Mouse (Mus musculus) forelimb bud, embryonic 11.5 days (tissue): ENCODE data around the gene Dync1i1.
"Not testable (repeated sequence)": the region's sequence is repeated elsewhere in the genome, so short reads cannot be mapped to it uniquely, and the experiment has no call there.

Source experiments
- DNase-seq: peaks from one replicate; pipeline ENCODE4 v3.0.0-alpha.2; 2012; ENCODE audit warnings: low read depth, low spot score

Dync1i1 gene

DNA sequence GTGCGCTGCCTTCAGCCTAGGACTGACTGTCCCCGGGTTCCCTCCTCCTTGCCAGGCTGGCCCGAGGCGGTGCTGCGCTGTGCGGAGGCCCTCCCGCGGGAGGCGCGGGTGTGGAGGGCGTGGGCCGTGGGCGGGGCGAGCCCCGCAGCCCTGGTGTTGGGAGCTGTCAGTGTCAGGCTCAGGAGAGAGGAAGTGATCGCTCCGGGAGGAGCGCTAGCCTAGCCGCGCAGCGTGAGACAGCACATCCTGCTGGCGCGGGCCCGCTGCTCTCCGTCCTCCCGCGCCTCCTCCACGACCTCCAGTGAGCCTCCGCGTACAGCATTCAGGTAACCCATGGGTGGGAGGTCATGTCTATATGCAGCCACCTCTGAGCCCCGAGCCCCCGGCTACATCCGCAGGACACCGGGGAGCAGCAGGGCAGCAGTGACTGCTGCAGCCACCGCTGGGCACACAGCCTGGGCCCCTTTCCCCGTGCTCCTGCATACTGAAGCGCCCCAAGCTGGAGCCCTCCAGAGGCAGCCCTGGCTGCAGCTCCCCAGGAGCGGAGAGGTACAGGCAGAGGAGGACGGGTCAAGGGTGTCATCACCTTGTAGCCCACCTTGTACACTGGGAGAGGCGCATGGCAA, at the start of gene Dync1i1:
Dync1i1 (plus strand) TSS at position 29 of the 626 bp plus-strand sequence.
- DNase-seq: peak; percentile 28

DNA sequence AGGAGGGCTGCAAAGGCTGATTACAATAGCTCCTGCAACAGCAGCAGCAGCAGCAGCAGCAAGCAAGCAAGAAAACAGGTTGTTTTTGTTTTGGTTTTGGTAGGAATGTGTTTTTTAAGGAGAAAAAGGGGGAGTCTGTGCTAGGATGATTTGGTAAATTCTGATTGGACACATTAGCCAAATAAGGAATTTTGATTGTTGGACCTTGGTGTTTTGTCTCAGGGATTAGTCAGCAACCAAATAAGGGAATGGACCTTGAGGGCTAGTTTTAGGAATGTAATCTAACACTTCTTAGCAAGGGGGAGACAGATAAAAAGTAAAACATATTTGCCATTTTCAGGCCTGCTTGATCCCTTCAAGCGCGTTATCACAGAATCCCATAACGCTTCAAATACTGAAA, 45.7 kb upstream of the Dync1i1 start:
- no peak for DNase-seq

DNA sequence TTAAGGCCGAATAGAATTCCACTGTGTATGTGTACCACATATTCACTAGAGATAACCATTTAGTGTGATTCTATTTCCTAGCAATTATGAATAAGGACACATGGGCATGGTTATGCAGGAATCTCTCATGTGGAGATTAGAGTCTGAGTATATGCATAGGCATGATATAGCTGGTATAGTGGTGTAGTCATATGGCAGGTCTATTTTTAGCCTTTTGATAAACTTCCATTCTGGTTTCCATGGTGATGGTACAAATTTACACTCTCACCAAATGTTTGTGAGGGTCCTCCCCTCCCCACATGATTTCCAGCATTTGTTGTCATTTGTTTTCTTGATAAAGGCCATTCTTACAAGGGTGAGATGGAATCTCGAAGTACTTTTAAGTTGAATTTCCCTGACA, 23.6 kb upstream of the Dync1i1 start:
- no peak for DNase-seq

DNA sequence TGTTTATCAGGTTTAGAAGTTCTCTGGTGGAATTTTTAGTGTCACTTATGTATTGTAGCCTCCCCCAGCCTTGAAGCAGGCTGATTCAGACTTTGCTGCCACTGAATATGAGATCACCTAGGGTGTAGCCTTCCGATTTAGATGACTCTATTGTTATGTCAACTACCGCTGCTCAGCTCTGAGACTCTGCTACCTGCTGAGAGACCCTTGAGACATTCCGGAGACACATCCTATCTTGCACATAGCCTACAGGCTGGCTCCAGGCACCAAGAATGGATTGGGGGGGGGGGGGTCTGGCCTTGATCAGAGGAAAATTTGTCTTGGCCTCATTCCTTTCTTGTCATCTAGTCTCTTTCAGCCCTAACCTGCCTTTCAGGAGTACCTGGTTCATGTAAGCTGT, 17.5 kb upstream of the Dync1i1 start:
- not testable (repeated sequence) for DNase-seq

DNA sequence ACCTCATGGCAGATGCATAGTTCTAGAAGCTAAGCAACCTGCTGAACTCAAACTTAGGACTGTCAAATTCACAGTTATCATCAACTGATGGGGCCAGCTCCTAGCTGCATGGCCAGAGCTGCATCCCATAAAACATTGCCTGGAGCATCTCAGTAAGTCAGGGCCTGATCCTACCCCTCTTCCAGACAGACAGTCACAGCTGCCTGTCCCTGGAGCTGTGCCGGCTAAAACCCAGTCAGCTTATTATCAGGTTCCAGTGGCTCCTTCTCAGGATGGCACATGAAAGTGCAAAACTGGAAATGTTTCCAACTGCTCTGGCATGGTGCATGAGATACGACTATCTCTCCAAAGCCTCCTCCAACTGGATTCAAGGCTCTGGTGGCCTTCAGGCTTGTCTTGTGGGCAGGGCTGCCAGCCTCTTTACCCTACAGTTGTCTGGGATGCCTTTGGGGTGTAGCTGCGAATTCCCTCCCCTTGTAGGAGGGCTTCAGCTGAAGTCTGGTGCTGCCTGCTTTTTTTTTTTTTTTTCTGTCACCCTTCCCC, 15.3 kb upstream of the Dync1i1 start:
- DNase-seq: no peak

DNA sequence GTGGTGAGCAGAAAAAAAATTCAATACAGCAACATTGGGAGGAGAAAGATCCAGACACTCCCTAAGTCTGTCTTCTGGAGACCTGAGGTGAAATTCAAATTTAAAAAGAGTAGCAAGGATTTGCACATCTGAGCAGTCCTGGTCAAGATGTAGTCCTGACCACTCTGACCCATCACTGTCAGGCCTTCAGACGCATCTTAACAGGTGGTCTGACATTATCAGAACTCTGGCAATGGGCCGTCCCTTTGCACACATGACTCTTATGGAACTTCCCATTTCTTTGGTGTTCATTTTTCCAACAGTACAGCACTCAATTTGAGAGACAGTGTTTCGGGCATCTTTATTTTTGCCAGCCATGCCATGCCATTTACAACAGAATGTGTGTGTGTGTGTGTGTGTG, 12.8 kb upstream of the Dync1i1 start:
- DNase-seq: no peak

DNA sequence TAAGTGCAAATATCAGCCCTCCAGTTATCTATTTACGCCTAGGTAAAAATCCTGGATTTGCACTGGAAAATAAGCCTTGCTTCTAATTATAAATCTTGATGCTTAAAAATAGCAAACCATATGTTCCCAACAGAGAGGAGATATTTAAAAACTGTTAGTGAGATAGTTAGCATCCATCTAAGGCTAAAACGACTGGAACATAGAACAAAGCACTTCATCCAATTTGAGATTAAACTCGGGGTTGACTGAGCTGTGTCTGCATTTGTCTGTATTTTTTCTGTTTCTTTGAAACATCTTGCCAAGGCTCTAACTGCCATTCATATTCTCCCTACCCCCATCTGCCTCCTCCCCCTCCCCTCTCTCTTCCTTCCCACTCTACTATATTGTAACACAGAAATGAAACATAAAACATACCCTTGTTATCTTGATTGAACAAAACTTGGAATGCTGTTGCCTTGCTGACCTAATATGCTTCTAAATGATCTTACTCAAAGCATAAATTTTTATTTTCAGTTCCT, 10.3 kb upstream of the Dync1i1 start:
- DNase-seq: no peak

DNA sequence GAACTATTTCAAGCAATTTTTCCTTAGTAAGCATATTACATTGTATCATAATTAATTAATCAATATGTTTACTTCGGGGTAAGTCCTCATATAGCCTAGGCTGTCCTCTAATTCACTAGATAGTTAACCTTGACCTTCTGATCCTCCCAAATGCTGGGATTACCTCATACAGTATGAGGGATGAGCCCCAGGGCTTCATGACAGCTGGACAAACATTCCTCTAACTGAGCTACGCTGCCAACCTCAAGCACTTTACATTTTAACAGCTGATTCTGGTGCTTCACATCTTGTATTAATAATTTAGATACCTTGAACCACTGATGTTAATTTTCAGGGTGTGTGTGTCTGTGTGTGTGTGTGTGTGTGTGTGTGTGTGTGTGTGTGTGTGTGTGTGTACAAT, 6.5 kb upstream of the Dync1i1 start:
- DNase-seq: no peak

DNA sequence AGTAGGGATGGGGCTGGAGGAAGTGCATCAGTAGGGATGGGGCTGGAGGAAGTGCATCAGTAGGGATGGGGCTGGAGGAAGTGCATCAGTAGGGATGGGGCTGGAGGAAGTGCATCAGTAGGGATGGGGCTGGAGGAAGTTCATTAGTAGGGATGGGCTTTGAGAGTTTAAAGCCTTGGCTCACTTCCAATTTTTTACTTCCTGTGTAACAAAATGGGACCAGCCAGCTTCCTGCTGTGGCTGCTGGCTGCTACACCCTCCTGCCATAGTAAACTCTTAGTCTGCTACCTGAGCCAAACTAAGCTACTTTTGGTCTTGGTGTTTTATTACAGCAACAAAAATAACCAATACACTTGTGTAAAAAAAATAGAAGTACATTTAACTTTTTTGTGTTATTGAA, 4.7 kb upstream of the Dync1i1 start:
- DNase-seq: not testable (repeated sequence)

DNA sequence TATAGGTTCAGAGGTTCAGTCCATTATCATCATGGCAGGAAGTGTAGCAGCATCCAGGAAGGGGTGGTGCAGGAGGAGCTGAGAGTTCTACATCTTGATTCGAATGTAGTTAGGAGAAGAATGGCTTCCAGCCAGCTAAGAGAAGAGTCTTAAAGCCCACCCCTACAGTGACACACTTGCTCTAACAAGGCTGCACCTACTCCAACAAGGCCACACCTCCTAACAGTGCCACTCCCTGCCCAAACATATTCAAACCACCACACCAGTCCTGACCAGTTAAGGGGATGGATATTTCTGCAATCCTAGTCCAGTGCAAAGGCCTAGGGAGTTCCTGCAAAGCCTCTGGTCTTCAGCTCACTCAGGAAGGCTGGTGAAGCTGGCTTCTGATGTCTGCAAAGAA, 1.5 kb upstream of the Dync1i1 start:
- no peak for DNase-seq

DNA sequence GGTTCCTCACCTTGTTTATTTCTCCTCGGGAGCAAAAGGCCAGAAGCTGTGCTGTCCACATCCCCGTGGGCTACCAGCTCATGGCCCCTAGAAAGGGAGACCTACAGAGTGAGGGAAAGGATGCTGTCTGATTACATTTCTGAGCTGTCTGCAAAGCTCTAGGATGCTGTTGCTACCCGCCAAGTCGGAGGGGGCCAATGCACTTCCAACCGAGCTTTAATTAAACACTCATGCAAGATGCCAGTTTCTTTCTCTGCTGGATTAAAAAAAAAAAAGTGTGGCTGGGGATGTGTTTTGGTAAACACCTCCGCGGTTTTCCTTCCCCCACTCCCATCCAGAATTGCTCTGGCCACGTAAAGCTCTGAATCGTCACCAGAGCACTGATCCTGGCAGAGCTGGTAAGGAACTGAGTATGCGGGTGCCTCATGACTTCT, 815 bp downstream of the Dync1i1 start:
- DNase-seq: peak; percentile 5

DNA sequence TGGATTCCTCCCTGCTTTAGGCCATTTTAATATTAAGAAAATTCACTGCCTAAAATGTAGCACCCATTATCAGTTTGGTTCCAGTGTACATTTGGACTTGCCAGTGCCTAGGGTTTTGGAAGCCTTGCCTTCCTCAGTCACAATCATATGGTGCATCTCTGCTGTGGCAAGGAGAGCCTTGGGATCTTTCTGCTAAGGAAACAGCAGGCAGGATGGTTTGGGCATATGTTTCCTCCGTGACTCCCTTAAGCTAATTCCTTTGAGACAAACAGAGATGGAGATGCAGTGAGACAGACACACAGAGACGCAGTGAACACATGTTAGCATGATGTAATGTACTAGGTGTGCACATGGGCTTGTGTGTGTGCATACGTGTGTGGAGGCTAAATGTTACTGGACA, 7.8 kb downstream of the Dync1i1 start:
- no peak for DNase-seq

DNA sequence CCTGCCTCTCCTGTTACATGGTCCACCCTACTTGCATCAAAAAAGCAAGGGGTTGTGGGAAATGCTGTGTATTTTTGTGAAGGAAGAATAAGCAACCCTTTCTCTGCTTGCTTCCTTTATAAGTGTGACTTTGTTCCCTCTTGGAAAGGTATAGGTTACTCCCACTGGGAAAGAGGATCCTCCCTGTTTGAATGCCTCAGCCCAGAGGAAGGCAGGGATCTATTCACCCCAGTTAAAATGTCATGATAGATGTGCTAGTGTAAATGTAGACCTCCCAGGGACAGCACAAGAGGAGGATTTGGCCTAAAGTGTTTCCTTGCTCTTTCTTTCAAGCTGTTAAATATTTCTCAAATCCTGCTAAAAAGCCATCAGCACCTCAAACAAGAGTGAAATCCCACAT, 9.0 kb downstream of the Dync1i1 start:
- DNase-seq: no peak

DNA sequence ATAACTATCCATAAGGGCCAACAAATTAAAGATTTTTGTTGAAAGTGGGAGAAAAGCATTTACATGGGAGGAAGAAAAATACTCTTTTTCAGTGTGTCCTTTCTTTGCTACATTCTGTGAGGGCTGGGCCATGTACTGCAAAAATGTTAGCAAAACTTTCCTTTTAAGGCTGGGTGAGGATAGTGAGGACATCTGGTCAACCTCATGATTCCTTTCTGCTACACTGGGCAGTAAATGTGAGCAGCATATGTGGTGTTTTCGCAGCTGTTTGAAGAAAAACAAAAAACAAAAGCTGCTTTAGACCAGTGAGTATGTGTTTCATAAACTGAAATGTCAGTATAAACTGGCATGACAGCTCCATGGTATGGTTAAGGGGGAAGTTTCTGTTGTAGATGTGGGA, 9.4 kb downstream of the Dync1i1 start:
- DNase-seq: no peak

DNA sequence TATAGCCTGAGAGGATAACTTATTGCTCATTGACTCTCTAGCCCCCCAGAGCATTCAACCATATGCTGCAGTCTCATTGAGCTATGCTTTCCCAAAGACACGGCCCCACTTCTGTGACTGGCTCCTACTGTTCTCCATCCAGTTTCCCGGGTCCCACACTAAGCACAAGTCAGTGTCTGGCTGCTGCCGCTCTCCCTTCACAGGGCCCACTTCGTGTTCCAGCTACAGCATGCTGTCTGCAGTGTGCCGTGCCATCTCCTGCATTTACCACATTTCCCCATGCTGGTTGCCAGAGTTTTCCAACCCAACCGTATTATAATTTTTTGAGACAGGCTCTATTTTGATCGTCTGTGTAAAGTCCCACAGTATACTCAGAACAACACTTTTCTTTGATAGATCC, 14.3 kb downstream of the Dync1i1 start:
- DNase-seq: no peak

DNA sequence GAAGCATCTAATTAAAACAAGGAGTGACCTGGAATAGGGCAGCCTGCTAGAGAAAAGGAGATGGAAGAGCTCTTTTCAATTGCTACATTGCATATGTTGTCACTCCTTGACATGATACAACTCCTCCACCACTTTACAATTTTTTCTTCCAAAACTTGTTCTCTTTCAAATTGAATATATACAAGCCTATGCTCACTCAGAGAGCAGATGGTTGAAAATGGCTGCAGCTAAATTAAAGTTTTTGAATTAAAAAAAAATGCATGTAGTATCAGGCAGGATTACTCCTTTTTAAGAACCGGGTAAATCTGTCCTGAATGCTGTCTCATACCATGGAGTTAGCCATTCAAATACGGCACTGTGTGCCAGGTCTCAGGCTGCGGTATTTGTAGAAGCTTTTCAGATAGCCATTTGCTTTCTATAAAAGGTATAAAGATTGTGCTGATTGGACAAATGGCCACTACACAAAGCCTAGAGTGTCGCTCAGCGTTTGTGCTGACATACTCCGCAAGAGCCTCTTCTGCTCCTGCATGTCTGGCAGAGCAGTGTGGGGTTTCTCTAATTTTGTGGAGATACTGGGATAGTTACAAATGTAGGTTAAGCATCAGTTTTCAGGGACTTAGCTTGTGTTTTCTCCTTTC, 16.1 kb downstream of the Dync1i1 start:
- no peak for DNase-seq

DNA sequence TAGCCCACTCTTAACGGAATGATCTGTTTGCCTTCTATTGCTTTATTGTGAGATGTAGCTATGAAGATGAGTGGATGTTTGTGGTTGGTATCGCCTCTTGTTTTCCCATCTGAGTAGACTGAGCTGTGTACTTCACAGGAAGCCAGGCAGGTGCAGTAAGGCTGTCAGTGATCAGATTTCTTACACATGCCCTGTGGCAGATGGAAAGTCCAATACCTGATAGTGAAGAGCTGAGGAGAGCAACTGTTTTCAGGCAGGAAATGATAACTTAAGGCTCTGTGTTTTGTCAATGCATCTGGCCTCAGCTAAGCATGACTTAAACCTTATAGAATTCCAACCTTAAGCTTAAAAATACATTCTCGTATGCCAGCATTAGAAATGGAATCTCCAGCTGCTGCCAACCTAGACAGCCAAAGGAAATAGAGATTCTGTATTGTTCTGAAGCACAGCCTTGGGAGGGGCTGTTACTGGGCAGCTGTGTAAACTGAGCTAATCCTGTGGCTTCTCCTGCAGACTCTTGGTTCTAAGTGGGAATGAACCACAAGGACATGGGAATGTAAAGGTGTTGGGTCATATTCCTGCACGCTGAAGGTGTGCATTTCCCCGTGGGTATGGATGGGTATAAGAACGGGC, 24.8 kb downstream of the Dync1i1 start:
- DNase-seq: peak; percentile 7

DNA sequence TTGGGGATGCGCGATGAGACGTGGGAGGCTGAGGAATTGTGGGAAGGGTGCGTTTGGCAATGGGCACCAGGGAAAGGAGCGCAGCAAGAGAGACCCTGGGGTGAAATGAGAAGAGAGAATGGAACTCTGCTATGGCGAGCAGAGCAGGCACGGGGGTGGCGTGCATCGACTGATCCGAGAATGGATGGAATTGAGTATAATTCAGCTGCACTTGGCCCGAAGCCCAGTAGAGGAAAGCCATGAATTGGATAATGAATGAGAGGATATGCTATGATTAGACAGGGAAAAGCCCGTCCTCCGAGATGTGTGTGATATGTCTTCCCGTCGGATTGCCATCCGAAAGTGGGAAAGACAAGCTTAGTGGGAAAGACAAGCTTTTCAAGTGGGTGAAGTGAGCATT, 26.7 kb downstream of the Dync1i1 start:
- no peak for DNase-seq

DNA sequence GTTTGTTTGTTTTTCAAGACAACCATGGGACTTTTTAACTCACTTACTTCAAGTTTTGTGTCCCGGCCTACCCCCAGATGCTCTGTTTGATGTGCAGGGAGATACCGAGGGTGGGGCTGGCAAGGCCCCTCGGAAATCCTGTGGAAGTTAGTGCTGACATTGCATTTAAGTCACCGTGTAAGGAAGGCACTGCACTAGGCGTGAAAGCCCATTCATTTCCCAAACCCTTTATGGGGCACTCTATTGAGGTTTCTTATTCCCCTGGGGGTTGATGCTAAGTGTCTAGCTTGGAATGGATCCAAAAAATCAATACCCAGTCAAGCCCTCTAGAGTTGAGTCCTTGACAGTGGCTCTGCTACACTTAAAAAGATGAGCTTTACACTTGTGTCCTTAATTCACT, 27.2 kb downstream of the Dync1i1 start:
- DNase-seq: no peak

DNA sequence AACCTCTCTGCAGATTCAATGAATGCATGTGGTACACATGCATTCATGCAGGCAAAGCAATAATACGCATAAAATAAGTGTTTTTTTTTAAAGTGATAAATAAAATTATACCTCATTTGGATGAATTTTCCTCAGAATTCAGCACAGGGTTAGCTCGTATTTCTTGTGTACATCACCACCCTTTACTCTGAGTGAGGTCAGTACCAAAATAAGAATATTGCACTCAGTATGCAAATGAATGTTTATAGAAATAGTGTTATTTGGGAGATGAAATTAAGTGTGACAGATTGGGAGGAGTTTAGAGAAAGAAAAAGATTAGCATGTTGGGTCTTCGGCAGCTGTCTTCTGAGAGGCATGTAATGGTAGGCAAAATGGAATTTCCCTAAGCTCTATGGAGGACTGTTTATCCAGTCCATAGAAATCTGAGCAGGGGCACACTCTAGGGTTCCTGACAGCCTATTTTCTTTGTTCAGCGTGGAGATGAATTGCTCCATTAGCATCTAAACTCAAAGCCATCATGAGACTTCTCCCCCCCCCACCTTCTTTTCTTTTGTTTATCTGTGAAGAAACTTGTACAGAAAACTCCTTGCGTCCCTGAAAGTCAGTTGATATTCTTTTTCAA, 31.2 kb downstream of the Dync1i1 start:
- no peak for DNase-seq

DNA sequence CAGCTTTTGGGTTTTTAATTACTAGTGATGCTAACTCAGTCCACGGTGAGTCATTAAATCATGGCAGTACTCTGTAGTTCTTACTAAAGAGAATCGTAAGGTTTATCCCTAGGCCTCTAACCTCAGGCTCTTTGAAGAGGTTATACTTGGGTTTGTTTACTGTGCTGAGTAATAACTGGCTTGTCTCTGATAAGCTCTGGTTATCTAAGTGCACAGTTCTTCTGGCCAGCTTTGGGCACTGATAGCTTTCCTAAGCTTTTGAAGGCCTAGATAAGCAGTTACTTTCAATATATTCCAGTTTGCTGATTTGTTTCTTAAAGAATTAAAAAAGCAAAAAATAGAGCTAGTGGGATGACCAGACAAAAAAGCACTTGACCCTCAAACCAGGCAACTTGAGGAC, 37.5 kb downstream of the Dync1i1 start:
- DNase-seq: no peak

DNA sequence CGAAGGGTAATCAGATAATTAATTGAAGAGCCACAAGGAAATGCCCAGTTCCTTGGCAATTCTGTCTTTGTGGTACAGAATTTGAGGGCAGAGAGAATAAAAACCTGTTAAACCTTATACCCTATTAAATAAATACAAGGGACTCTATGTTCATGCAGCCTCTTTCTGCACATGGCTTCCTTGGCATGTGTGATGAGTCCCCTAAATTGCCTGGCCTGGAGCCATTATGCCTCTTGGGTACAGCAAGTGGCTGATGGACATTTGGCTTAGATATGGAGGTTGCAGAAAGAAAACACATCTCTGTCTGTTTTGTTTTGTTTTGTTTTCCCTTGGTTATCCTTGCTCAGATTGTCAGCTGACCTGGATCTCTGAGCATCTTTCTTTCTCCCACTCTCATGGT, 43.1 kb downstream of the Dync1i1 start:
- no peak for DNase-seq
